Mouse (Mus musculus) midbrain, postnatal 0 days (tissue): Measurements from ENCODE around the gene Fbxl22. TPM values are rescaled to one million over a fixed set of nuclear protein-coding genes. Genes with fewer than 3 reads are reported as not detected.

Source experiments
- ATAC-seq: fragments of 200-750 bp; cut with Nextera tagmentation; 2 replicates; pipeline ENCODE4 v1.8.0; 2017; ENCODE audit warnings: moderate number of reproducible peaks, mild to moderate bottlenecking, moderate TSS enrichment, moderate library complexity; ENCODE audit not compliant: low FRiP score
- DNase-seq: peaks from one replicate; pipeline ENCODE4 v3.0.0-alpha.2; 2015; ENCODE audit warnings: low spot score
- H3K27ac ChIP-seq: fragments of 300-500 bp; sonication (generic); 2 replicates; pipeline ENCODE4 v1.5.1; 2014; ENCODE audit warnings: low read depth, mild to moderate bottlenecking, low read length, mixed read lengths
- H3K27me3 ChIP-seq: fragments of 300-500 bp; sonication (generic); 2 replicates; pipeline ENCODE4 v1.6.1; 2014; ENCODE audit warnings: low read length, control low read depth, mixed read lengths; ENCODE audit not compliant: insufficient read depth
- H3K36me3 ChIP-seq: fragments of 300-500 bp; sonication (generic); 2 replicates; pipeline ENCODE4 v1.6.1; 2014; ENCODE audit warnings: low read length, control low read depth, mixed read lengths; ENCODE audit not compliant: insufficient read depth
- H3K4me1 ChIP-seq: fragments of 300-500 bp; sonication (generic); 2 replicates; pipeline ENCODE4 v1.6.1; 2014; ENCODE audit warnings: mild to moderate bottlenecking, control low read depth, antibody characterized with exemption, low read length, mixed read lengths; ENCODE audit not compliant: insufficient read depth
- H3K4me2 ChIP-seq: fragments of 300-500 bp; sonication (generic); 2 replicates; pipeline ENCODE4 v1.6.1; 2014; ENCODE audit warnings: low read depth, mild to moderate bottlenecking, low read length, mixed read lengths; ENCODE audit not compliant: poor library complexity, severe bottlenecking
- H3K4me3 ChIP-seq: fragments of 300-500 bp; sonication (generic); 2 replicates; pipeline ENCODE4 v1.5.1; 2014; ENCODE audit warnings: low read depth, mild to moderate bottlenecking, low read length, moderate library complexity
- H3K9ac ChIP-seq: fragments of 300-500 bp; sonication (generic); replicated peaks from 2 replicates; pipeline ENCODE4 v1.6.1; 2014; ENCODE audit warnings: mild to moderate bottlenecking, low read length, moderate library complexity, mixed read lengths; ENCODE audit not compliant: poor library complexity, severe bottlenecking
- H3K9me3 ChIP-seq: fragments of 300-500 bp; sonication (generic); 2 replicates; pipeline ENCODE4 v1.6.1; 2016; ENCODE audit warnings: low read length, control low read depth
- CTCF ChIP-seq: IDR thresholded peaks from 2 replicates; pipeline ENCODE4 v1.5.1; 2016; ENCODE audit warnings: antibody characterized with exemption, mild to moderate bottlenecking
- WGBS: fragments of 180-500 bp; shearing (Covaris S2); extraction: QIAGEN DNeasy Blood & Tissue Kit; methylation state at CpG from one replicate; pipeline ENCODE4 v1.1.7; 2014; 5-methylcytosine and 5-hydroxymethylcytosine counted together
- polyA plus RNA-seq: library from polyadenylated mRNA; unstranded; fragments of >200 nt; fragmentation: Nextera tagmentation; extraction: Ambion mirVana; gene quantifications from 2 replicates; pipeline ENCODE4 v1.2.1, GENCODE M21; 2015
- total RNA-seq: library from RNA; depleted of rRNA; stranded (reverse); fragments of >200 nt; gene quantifications from 2 replicates; pipeline ENCODE4 v1.2.3, GENCODE M21; 2014

The Fbxl22 gene
- total and polyA plus RNA-seq, 2 experiments from 2014 or later, result 0.60 to 0.63 TPM

GRCm38 (mm10) chr9:66516296-66516940 is 2.0 kb upstream of the Fbxl22 start:
- H3K4me2 ChIP-seq, result no peak overlapping the region

GRCm38 (mm10) chr9:66515680-66516210 is 1.4 kb upstream of the Fbxl22 start:
- DNase-seq (no peak), ATAC-seq (no peak)
- H3K4me1 ChIP-seq, result 0 out of 2 replicates have a peak, but pooled peaks cover under 1% of the 10 kb centered on the region
- no peak for TF ChIP-seq CTCF
- H3K27ac ChIP-seq, result no peak overlapping the region
- no peaks in the 10 kb centered on the region for H3K9me3 ChIP-seq
- no peak overlapping the region for H3K9ac ChIP-seq
- 90% methylated on average over 10 of the region's 10 CpGs for WGBS
- H3K27me3 ChIP-seq, result no peaks in the 10 kb centered on the region
- no peak overlapping the region for H3K4me2 ChIP-seq
- H3K4me3 ChIP-seq, result no peak overlapping the region
- peaks cover 15% of the 10 kb centered on the region; the same call in 1 of the 2 replicates for H3K36me3 ChIP-seq

More at GRCm38 (mm10) chr9:66516296-66516940, 2.0 kb upstream of the Fbxl22 start:
- Histone ChIP-seq H3K27ac (no peak overlapping the region), H3K36me3 (peaks cover 15% of the 10 kb centered on the region; the same call in 1 of the 2 replicates), H3K9ac (no peak overlapping the region), H3K4me1 (no peaks in the 10 kb centered on the region), H3K27me3 (no peaks in the 10 kb centered on the region), H3K4me3 (no peak overlapping the region), H3K9me3 (no peaks in the 10 kb centered on the region)
- WGBS, result 92% methylated on average over 6 of the region's 6 CpGs
- no peak for TF ChIP-seq CTCF
- no peak for ATAC-seq
- DNase-seq, result no peak

GRCm38 (mm10) chr9:66515115-66515514 is 722 bp upstream of the Fbxl22 start:
- peaks cover 15% of the 10 kb centered on the region; the same call in 1 of the 2 replicates for H3K36me3 ChIP-seq
- H3K27ac ChIP-seq, result no peak overlapping the region
- no peak for TF ChIP-seq CTCF
- DNase-seq, result no peak
- ATAC-seq, result no peak
- peaks cover 5% of the 10 kb centered on the region; the same call in 1 of the 2 replicates for H3K4me1 ChIP-seq
- WGBS, result 80% methylated on average over 2 of the region's 2 CpGs
- H3K9ac ChIP-seq, result no peak overlapping the region
- no peaks in the 10 kb centered on the region for H3K27me3 ChIP-seq
- no peak overlapping the region for H3K4me2 ChIP-seq
- no peak overlapping the region for H3K4me3 ChIP-seq
- no peaks in the 10 kb centered on the region for H3K9me3 ChIP-seq

- no peak for ATAC-seq
Observed at GRCm38 (mm10) chr9:66513661-66514255, 635 bp downstream of the Fbxl22 start.

GRCm38 (mm10) chr9:66513150-66513549 is 1.2 kb downstream of the Fbxl22 start:
- ATAC-seq (no peak), DNase-seq (peak; percentile 54)
- H3K4me3 ChIP-seq, result no peak overlapping the region
- H3K4me2 ChIP-seq, result peak overlapping the region; percentile 98; the same call in 1 of the 2 replicates
- H3K27me3 ChIP-seq, result no peaks in the 10 kb centered on the region
- peak; percentile 67 for TF ChIP-seq CTCF
- H3K36me3 ChIP-seq, result peaks cover 26% of the 10 kb centered on the region
- H3K9ac ChIP-seq, result no peak overlapping the region
- H3K27ac ChIP-seq, result peak overlapping the region; percentile 92; the same call in 1 of the 2 replicates
- peaks cover 5% of the 10 kb centered on the region; the same call in 1 of the 2 replicates for H3K4me1 ChIP-seq
- no peaks in the 10 kb centered on the region for H3K9me3 ChIP-seq

More at GRCm38 (mm10) chr9:66513661-66514255, 635 bp downstream of the Fbxl22 start:
- H3K4me1 ChIP-seq, result peaks cover 5% of the 10 kb centered on the region; the same call in 1 of the 2 replicates
- no peaks in the 10 kb centered on the region for H3K27me3 ChIP-seq
- no peak overlapping the region for H3K27ac ChIP-seq
- no peak overlapping the region for H3K4me2 ChIP-seq
- H3K9ac ChIP-seq, result no peak overlapping the region
- 94% methylated on average over 4 of the region's 4 CpGs for WGBS
- DNase-seq, result no peak
- TF ChIP-seq CTCF, result no peak
- peaks cover 24% of the 10 kb centered on the region for H3K36me3 ChIP-seq
- H3K9me3 ChIP-seq, result no peaks in the 10 kb centered on the region
- no peak overlapping the region for H3K4me3 ChIP-seq

- peak overlapping the region; percentile 92 for H3K27ac ChIP-seq
- DNase-seq, result peak; percentile 94
- no peak for TF ChIP-seq CTCF
- H3K4me2 ChIP-seq, result peak overlapping the region; percentile 98
- WGBS, result under 1% methylated on average over 8 of the region's 8 CpGs
- peak overlapping the region; percentile 64 for H3K4me3 ChIP-seq
- H3K4me1 ChIP-seq, result peaks cover 5% of the 10 kb centered on the region; the same call in 1 of the 2 replicates
- H3K27me3 ChIP-seq, result no peaks in the 10 kb centered on the region
- H3K9me3 ChIP-seq, result no peaks in the 10 kb centered on the region
- peak; percentile 86 for ATAC-seq
- peak overlapping the region; percentile 76 for H3K9ac ChIP-seq
- peaks cover 25% of the 10 kb centered on the region for H3K36me3 ChIP-seq
Observed at GRCm38 (mm10) chr9:66512351-66512671, 2.1 kb downstream of the Fbxl22 start.
